Mouse (Mus musculus) adrenal gland, adult (tissue): Measurements from ENCODE around the gene Pygl.

Experiments
- DNase-seq, 2 experiments: peaks; one replicate each; pipeline ENCODE4 v3.0.0; 2022 to 2023; ENCODE audit warnings: low spot score in 1 of 2; ENCODE audit not compliant: inconsistent age in 2 of 2

Gene Pygl

DNA sequence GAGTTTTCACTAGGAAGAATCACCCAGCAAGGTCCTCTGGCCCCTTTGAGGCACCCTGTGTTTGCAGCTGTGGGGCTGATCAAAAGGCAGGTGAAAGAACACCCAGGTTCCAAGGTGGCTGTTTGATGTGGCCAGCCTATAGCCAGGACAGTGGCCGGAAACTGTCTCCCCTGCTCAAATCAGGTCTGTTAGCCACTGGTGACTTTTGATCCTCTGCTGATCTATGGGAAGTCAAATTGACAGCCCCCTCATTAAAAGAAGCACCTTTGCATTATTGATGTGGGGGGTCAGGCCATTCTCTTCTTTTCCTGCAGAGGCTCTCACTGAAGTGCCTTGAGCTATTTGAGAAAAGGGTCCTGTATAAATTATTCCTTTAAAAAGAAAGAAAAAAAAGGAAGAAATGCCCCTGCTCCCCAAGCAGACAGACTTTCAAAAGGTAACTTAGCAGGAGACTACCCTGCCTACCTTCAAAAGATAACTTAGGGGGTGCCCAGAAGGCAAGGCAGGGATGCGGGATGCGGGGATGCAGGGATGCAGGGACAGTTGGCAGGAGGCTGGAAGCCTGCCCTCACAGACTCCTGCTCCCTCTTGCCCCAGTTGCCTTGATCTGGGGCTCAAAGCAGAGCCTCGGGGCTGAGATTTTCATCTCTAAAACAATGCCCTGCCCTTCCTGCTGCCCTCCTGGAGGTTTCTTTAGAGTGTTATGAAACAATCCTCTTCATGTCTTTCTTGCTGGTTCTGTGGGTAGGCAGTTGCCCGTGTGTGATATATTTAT, 73.8 kb downstream of the Pygl start:
- no peak for DNase-seq

DNA sequence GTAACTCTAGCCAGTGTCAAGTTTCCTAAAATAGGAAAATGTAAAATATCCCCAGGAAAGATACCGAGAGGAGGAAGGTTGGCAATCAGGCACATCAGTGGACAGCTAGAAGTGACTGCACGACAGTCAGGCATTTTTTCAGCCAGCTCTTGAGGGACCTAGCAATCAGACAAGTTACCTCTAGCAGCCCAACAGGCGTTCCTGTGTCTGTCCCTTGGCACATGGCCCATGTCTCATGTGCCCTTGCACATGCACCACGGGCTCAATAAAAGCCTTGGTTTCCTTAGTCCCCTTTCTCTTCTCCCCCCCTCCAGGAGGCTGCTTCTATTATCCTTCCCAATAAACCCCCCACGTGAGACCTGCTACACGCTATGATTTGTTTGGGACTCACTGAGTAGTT, 75.1 kb downstream of the Pygl start:
- DNase-seq, result no peak

DNA sequence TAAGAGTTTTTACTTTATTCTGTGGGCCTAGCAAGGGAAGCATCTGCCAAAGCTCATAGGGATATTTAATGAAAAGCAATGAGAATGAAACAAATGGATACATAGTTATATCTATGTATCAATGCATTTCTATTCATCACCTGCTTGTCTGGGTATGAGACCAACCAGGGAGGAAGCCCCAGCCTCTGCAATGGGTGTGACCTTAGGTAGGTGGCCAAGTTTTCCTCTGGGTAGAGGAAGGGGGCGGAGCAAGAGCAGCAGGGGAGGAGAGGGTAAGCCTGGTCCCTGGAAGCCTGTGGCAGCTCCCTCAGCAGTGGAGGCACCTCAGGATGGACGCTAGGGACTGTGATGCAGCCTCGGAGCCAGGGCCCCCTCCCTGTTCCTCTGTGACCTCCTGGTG, 77.4 kb downstream of the Pygl start, which contains the start of gene Abhd12b:
Abhd12b (plus strand) TSS at position 301 of the 400 bp plus-strand sequence.
- no peak for DNase-seq

DNA sequence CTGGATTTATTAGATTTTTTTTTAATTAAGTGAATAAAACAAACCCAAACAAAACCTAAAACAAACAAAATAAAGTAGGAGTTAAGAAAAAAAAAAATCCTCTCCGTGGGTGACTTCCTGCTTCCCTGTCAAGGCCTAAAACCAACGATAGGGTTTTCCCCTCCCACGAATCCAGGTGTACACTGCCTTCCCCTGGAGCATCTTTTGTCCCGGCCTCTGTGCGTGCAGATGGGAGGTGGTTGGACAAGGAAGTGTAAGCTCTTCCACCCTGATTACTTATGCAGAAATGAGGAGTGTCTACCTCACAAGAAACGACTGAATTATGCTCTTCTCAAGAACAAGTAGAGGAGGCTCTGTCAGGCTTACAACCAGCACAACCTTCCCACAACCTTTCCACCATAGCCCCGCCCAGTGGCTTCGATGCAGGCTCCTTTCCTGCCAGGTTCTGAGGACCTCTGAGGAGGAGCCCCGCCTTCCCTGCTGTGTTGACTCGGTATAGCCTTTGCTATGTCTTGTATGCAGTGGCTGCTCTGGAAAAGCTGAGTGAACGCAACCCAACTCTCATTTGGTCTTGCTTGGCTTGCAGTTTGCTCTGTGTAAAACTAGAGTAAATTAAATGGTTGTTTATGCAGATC, 82.5 kb downstream of the Pygl start:
- DNase-seq, result peak in 1 of 2 experiments; percentile 30

DNA sequence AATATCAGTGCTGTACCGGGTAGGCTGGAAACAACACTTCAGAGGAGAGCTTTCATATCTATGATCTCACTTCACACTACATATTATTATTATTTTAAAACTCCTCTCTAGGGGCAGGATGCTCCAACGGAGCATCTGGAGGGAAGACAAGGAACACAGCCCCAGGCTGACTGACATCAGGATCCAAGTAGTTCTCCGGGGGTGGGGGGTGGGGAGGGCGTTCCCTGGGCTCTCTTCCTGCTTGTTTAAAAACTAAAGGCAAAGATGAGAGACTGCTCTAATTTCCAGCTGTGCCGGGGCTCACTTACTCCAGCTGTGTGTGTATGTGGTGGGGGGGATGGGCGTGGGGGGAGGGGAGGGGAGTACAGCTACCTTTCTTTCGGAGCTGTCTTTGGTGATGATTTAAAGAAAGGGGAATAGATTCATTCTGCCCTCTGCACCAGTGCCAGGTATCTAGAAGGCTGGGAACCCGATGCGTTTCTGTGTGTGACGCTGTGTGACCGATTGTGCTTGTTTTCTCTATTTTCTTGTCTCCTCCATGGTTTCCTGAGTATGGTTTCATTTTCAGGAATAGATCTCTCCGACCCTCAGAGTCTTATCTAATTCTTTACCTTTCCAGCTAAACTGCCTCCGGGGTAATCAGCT, 83.2 kb downstream of the Pygl start:
- peak in 1 of 2 experiments; percentile 45 for DNase-seq

DNA sequence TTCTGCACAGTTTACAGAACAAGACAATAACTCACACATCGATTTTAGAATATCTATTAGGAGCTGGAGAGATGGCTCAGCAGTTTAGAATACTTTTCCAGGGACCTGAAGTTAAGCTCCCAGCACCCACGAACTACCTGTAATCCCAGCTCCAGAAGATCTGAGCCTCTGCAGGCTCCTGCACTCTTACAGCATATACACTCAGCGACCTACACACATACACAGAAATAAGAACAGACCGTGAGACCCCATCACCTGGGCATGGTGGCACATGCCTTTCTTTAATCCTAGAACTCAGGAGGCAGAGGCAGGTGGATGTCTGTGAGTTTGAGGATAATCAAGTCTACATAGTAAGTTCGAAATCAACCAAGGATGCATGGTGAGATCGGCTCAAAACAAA, 85.7 kb downstream of the Pygl start:
- DNase-seq, result no peak

DNA sequence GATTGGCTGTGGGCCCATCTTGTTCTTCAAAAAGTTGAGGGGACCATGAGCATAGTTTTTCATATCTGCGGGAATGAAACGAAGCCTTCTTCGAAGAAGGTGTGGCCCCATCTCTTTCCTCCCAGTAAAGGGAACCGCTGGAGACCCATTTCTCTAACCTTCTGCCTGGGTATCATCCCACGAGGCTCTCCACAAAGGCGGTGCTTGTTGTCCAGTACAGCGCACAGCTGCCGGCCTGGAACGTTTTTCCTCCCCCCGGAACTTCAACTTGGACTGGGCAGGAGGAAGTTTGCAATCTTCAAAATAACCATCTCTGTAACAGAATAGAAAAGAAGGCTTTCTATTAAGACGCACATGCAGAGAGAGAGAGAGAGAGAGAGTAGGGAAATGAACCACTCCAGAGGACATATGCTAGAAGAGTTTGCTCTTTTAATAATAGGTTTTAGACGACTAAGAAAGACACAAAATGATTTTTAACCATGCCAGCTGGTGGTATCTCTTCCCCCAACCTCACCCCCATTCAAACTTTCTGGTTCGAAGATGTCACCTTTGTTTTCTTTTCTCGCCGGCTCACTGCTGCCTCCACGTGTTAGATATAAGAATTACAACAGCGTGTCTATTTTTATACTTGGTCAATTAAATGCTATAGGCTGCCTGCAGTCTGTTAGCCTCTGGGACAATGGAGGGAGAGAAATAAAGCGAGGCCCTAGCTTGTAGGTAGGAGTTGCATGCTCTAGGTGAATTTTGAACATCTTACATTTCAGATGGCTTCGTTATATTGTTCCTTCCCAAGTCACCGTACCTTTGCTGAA, 86.4 kb downstream of the Pygl start:
- peak; percentile 49 to 89 for DNase-seq

DNA sequence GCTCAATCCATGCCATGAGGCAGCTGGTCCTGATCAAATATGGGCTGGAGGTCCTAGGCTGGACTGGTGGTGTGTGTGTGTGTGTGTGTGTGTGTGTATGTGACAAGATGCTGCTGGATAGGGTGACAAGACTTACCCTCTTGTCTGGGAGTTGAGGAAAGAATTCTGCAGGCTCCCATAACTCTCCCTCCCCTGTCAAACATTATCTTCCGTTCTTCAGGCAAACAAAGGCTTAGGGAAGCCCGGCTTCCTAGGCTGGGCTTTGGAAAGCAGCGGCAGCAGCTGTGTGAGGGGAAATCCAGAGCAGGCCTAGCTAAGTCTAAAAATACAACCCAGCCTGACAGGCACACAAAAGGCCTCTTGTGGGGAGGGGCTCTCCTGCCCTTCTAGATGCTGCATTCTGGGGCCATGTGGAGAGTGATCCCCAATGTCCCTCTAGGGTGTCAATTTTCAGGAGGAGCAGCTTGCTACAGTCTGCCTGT, 87.1 kb downstream of the Pygl start:
- peak; percentile 27 to 42 for DNase-seq

DNA sequence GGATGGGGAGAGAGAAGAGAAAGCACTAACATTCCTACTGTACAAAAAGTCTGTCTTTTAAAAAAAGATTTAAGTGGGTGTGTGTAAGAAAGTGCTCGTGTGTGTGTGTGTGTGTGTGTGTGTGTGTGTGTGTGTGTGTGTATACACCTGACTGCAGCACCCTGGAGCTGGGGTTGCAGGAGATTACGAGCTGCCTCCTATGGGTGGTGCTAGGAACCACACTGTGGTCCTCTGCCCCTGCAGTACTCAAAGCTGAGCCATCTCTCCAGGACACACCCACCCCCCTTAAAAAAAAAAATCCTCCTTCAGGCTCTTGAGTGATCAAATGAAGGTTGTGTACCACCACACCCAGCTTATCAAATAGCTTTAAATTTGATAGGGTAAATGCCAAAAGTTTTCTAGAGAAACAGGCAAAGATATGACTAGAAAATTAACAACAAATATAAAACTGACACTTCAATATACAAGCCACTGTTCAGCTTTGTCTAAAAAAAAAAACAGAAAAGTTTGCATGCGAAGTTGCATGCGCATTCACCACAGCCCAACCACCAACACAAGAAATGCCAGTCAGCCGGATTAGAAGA, 90.2 kb downstream of the Pygl start:
- no peak for DNase-seq
